Mouse (Mus musculus) liver, embryonic 16.5 days (tissue): ENCODE data around the gene Ttc27. TPM values are rescaled to one million over a fixed set of nuclear protein-coding genes. Genes with fewer than 3 reads are reported as not detected.
A peak's percentile ranks its signal among the peaks of the same experiment; 100 is the strongest.

Source experiments
- ATAC-seq: fragments of 200-750 bp; cut with Nextera tagmentation; 2 replicates; pipeline ENCODE4 v1.8.0; 2017; ENCODE audit warnings: low read depth, mild to moderate bottlenecking, moderate number of reproducible peaks, moderate library complexity
- H3K27ac ChIP-seq: fragments of 300-500 bp; sonication (generic); 2 replicates; pipeline ENCODE4 v1.5.1; 2014; ENCODE audit warnings: mild to moderate bottlenecking, low read length
- H3K27me3 ChIP-seq: fragments of 300-500 bp; sonication (generic); 2 replicates; pipeline ENCODE4 v1.6.1; 2014; ENCODE audit warnings: low read depth, low read length, mixed read lengths; ENCODE audit not compliant: control insufficient read depth, insufficient read depth
- H3K36me3 ChIP-seq: fragments of 300-500 bp; sonication (generic); 2 replicates; pipeline ENCODE4 v1.6.1; 2014; ENCODE audit warnings: mild to moderate bottlenecking; ENCODE audit not compliant: control insufficient read depth, insufficient read depth
- H3K4me1 ChIP-seq: fragments of 300-500 bp; sonication (generic); 2 replicates; pipeline ENCODE4 v1.6.1; 2014; ENCODE audit warnings: low read depth, low read length, mixed read lengths; ENCODE audit not compliant: control insufficient read depth
- H3K4me2 ChIP-seq: fragments of 300-500 bp; sonication (generic); 2 replicates; pipeline ENCODE4 v1.6.1; 2014; ENCODE audit warnings: low read depth, low read length, mixed read lengths
- H3K4me3 ChIP-seq: fragments of 300-500 bp; sonication (generic); 2 replicates; pipeline ENCODE4 v1.5.1; 2014; ENCODE audit warnings: low read depth, mild to moderate bottlenecking, low read length
- H3K9ac ChIP-seq: fragments of 300-500 bp; sonication (generic); 2 replicates; pipeline ENCODE4 v1.6.1; 2014; ENCODE audit warnings: low read depth, low read length
- H3K9me3 ChIP-seq: fragments of 300-500 bp; sonication (generic); replicated peaks from 2 replicates; pipeline ENCODE4 v1.6.1; 2016; ENCODE audit warnings: low read length; ENCODE audit not compliant: control insufficient read depth
- WGBS: fragments of 180-500 bp; shearing (Covaris S2); extraction: QIAGEN DNeasy Blood & Tissue Kit; methylation state at CpG from one replicate; pipeline ENCODE4 v1.1.7; 2014; ENCODE audit not compliant: insufficient replicate concordance; 5-methylcytosine and 5-hydroxymethylcytosine counted together
- polyA plus RNA-seq: library from polyadenylated mRNA; unstranded; fragments of >200 nt; fragmentation: Nextera tagmentation; extraction: Ambion mirVana; gene quantifications from 2 replicates; pipeline ENCODE4 v1.2.1, GENCODE M21; 2015

The Ttc27 gene
- polyA plus RNA-seq, 1 experiment from 2014 or later = 10.7 TPM

- Histone ChIP-seq H3K4me1 (peaks cover 7% of the 10 kb centered on the region; the same call in 1 of the 2 replicates), H3K36me3 (no peaks in the 10 kb centered on the region), H3K27ac (no peak overlapping the region), H3K27me3 (no peaks in the 10 kb centered on the region), H3K9ac (no peak overlapping the region), H3K4me2 (no peak overlapping the region), H3K4me3 (no peak overlapping the region), H3K9me3 (no peaks in the 10 kb centered on the region)
- WGBS = 72% methylated on average over 3 of the region's 3 CpGs
- no peak for ATAC-seq
Measured at GRCm38 (mm10) chr17:74841721-74842120, 124.2 kb downstream of the Ttc27 start.

GRCm38 (mm10) chr17:74842603-74843002 lies 125.1 kb downstream of the Ttc27 start:
- no peaks in the 10 kb centered on the region for H3K36me3 ChIP-seq
- H3K4me2 ChIP-seq = no peak overlapping the region
- peaks cover 7% of the 10 kb centered on the region for H3K4me1 ChIP-seq
- 71% methylated on average over 3 of the region's 3 CpGs for WGBS
- H3K9me3 ChIP-seq = no peaks in the 10 kb centered on the region
- H3K4me3 ChIP-seq = no peak overlapping the region
- no peak overlapping the region for H3K27ac ChIP-seq
- no peak for ATAC-seq
- no peak overlapping the region for H3K9ac ChIP-seq
- no peaks in the 10 kb centered on the region for H3K27me3 ChIP-seq

GRCm38 (mm10) chr17:74843486-74843885 lies 126.0 kb downstream of the Ttc27 start:
- H3K9me3 ChIP-seq = no peaks in the 10 kb centered on the region
- ATAC-seq = peak; percentile 69
- no peaks in the 10 kb centered on the region for H3K36me3 ChIP-seq
- no peak overlapping the region for H3K4me2 ChIP-seq
- no peak overlapping the region for H3K27ac ChIP-seq
- no peaks in the 10 kb centered on the region for H3K27me3 ChIP-seq
- no peak overlapping the region for H3K4me3 ChIP-seq
- 40% methylated on average over 6 of the region's 6 CpGs for WGBS
- H3K4me1 ChIP-seq = peaks cover 7% of the 10 kb centered on the region
- H3K9ac ChIP-seq = no peak overlapping the region

- WGBS = 65% methylated on average over 10 of the region's 10 CpGs
- Histone ChIP-seq H3K27ac (no peak overlapping the region), H3K4me2 (no peak overlapping the region), H3K9me3 (no peaks in the 10 kb centered on the region), H3K4me3 (no peak overlapping the region), H3K4me1 (peaks cover 7% of the 10 kb centered on the region), H3K36me3 (no peaks in the 10 kb centered on the region), H3K9ac (no peak overlapping the region), H3K27me3 (no peaks in the 10 kb centered on the region)
- ATAC-seq = peak; percentile 73
Measured at GRCm38 (mm10) chr17:74846031-74846891, 128.7 kb downstream of the Ttc27 start.

GRCm38 (mm10) chr17:74850216-74850615 lies 132.7 kb downstream of the Ttc27 start:
- ATAC-seq = no peak
- 75% methylated on average over 3 of the region's 3 CpGs for WGBS
- Histone ChIP-seq H3K9me3 (no peaks in the 10 kb centered on the region), H3K27ac (no peak overlapping the region), H3K36me3 (no peaks in the 10 kb centered on the region), H3K4me3 (no peak overlapping the region), H3K27me3 (no peaks in the 10 kb centered on the region), H3K4me1 (peaks cover 4% of the 10 kb centered on the region), H3K4me2 (no peak overlapping the region), H3K9ac (no peak overlapping the region)

GRCm38 (mm10) chr17:74859298-74859697 lies 141.8 kb downstream of the Ttc27 start:
- Histone ChIP-seq H3K4me1 (no peaks in the 10 kb centered on the region), H3K4me2 (no peak overlapping the region), H3K9ac (no peak overlapping the region), H3K27me3 (no peaks in the 10 kb centered on the region), H3K9me3 (no peaks in the 10 kb centered on the region), H3K36me3 (no peaks in the 10 kb centered on the region), H3K4me3 (no peak overlapping the region), H3K27ac (no peak overlapping the region)
- ATAC-seq = no peak
- WGBS = 70% methylated on average over 2 of the region's 2 CpGs

GRCm38 (mm10) chr17:74860180-74860993 lies 142.9 kb downstream of the Ttc27 start:
- Histone ChIP-seq H3K27me3 (no peaks in the 10 kb centered on the region), H3K36me3 (no peaks in the 10 kb centered on the region), H3K9ac (no peak overlapping the region), H3K4me2 (no peak overlapping the region), H3K9me3 (no peaks in the 10 kb centered on the region), H3K4me3 (no peak overlapping the region), H3K4me1 (peaks cover 4% of the 10 kb centered on the region), H3K27ac (no peak overlapping the region)
- ATAC-seq = no peak
- WGBS = 68% methylated on average over 17 of the region's 17 CpGs

GRCm38 (mm10) chr17:74863845-74864244 lies 146.3 kb downstream of the Ttc27 start:
- no peak overlapping the region for H3K27ac ChIP-seq
- H3K4me1 ChIP-seq = peaks cover 21% of the 10 kb centered on the region
- H3K4me2 ChIP-seq = no peak overlapping the region
- WGBS = 33% methylated on average over 5 of the region's 5 CpGs
- no peaks in the 10 kb centered on the region for H3K36me3 ChIP-seq
- no peaks in the 10 kb centered on the region for H3K9me3 ChIP-seq
- no peaks in the 10 kb centered on the region for H3K27me3 ChIP-seq
- no peak overlapping the region for H3K9ac ChIP-seq
- H3K4me3 ChIP-seq = no peak overlapping the region
- peak; percentile 53 for ATAC-seq
